ENCODE assay signal across 25 mouse cellular contexts in the genomic region with DNA sequence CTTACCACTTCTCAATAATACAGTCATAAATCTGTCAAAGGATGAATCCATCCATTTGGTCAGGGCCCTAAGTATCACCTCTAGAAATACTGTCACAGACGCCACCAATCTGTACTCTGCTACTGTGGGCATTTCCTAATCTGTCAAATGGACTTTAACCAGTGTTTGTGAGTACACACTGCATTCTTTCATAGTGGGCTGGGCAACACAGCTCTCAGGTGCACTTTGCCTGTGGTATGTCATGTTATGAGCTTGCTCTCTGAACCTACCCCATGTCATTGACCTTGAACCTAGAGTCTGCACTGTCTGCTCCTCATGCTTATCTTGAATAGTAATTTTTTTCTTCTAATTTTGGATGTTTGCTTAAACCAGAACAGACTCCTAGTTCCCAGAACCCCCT. TPM values are rescaled to one million over a fixed set of nuclear protein-coding genes. Genes with fewer than 3 reads are reported as not detected.
DNase-seq lines count a peak whose midpoint lies in the region; ATAC-seq and TF ChIP-seq lines count a peak whose summit lies in the region.
"Had no signal": no experiment of that assay in that cellular context is flagged by ENCODE, and none has a peak within 500 bp of the region (broad histone marks: within the 10 kb centered on the region; RNA-seq: fewer than 3 reads in every experiment).

No protein-coding gene starts in this region.

- no peaks in the 10 kb centered on the region for H3K27me3 ChIP-seq in kidney, adult 2 months (replicated peaks; ENCODE audit: control insufficient read depth, insufficient read depth, low read length)
- H3K27me3 ChIP-seq in kidney, embryonic 16.5 days (ENCODE audit: insufficient read depth, low read length), result no peaks in the 10 kb centered on the region
- H3K27me3 ChIP-seq in midbrain, embryonic 11.5 days (ENCODE audit: control insufficient read depth, insufficient read depth, low read length), result no peaks in the 10 kb centered on the region
- no peaks in the 10 kb centered on the region for H3K27me3 ChIP-seq in midbrain, embryonic 14.5 days (ENCODE audit: control insufficient read depth, insufficient read depth, low read length)
- no peaks in the 10 kb centered on the region for H3K27me3 ChIP-seq in liver, embryonic 15.5 days
- H3K27me3 ChIP-seq: embryonic facial prominence, embryonic 13.5 days; forebrain, embryonic 15.5 days; heart, embryonic 15.5 days; limb, embryonic 15.5 days; midbrain, embryonic 12.5 days; neural tube, embryonic 13.5 days had no signal

- WGBS in kidney, adult 2 months, result 51% methylated on average over 1 of the region's 1 CpGs
- WGBS in kidney, embryonic 16.5 days, result 48% methylated on average over 1 of the region's 1 CpGs
- 88% methylated on average over 1 of the region's 1 CpGs for WGBS in midbrain, embryonic 11.5 days
- WGBS in midbrain, embryonic 14.5 days, result 98% methylated on average over 1 of the region's 1 CpGs
- WGBS in liver, embryonic 15.5 days (ENCODE audit: insufficient replicate concordance), result 40% methylated on average over 1 of the region's 1 CpGs

- TF ChIP-seq CTCF in kidney, adult 2 months (conservative IDR thresholded peaks at IDR 0.05; ENCODE audit: insufficient read depth, insufficient read length, low read depth, low read length), result no peak

- no peak overlapping the region for H3K4me2 ChIP-seq in kidney, embryonic 16.5 days (replicated peaks; ENCODE audit: low read depth, low read length)
- no peak overlapping the region for H3K4me2 ChIP-seq in midbrain, embryonic 11.5 days
- no peak overlapping the region for H3K4me2 ChIP-seq in midbrain, embryonic 14.5 days (ENCODE audit: low read length)
- no peak overlapping the region for H3K4me2 ChIP-seq in liver, embryonic 15.5 days
- H3K4me2 ChIP-seq: embryonic facial prominence, embryonic 13.5 days; forebrain, embryonic 15.5 days; heart, embryonic 15.5 days; limb, embryonic 15.5 days; midbrain, embryonic 12.5 days; neural tube, embryonic 13.5 days had no signal

- H3K27ac ChIP-seq in kidney, adult 2 months (ENCODE audit: insufficient read depth, low read depth, low read length), result no peak overlapping the region
- no peak overlapping the region for H3K27ac ChIP-seq in kidney, embryonic 16.5 days (ENCODE audit: low read length)
- no peak overlapping the region for H3K27ac ChIP-seq in midbrain, embryonic 11.5 days (ENCODE audit: low read depth, low read length)
- no peak overlapping the region for H3K27ac ChIP-seq in midbrain, embryonic 14.5 days (replicated peaks; ENCODE audit: low read depth, low read length)
- H3K27ac ChIP-seq in liver, embryonic 15.5 days (replicated peaks), result no peak overlapping the region
- H3K27ac ChIP-seq: embryonic facial prominence, embryonic 13.5 days; forebrain, embryonic 10.5 days; forebrain, embryonic 15.5 days; heart, embryonic 10.5 days; layer of hippocampus, adult 2 months; limb, embryonic 10.5 days; limb, embryonic 15.5 days; midbrain, embryonic 12.5 days; neural tube, embryonic 13.5 days had no signal

- DNase-seq in kidney, adult 2 months, result peak; percentile 77
- DNase-seq in midbrain, embryonic 11.5 days (ENCODE audit: low spot score, missing footprints), result peak; percentile 10
- DNase-seq in midbrain, embryonic 14.5 days, result no peak
- DNase-seq in left cerebral cortex, adult 9 months (ENCODE audit: low spot score in 2 of 2), result no peak
- DNase-seq in cerebellum, postnatal 10 days, result no peak
- DNase-seq: adrenal gland, postnatal 10 days; cerebellum, adult 9-10 months; gastrocnemius, postnatal 25 days; heart, adult 11 months; kidney, postnatal 25 days; lung, postnatal 36 days had no signal

- no peaks in the 10 kb centered on the region for H3K9me3 ChIP-seq in kidney, embryonic 16.5 days (ENCODE audit: low read length)
- no peaks in the 10 kb centered on the region for H3K9me3 ChIP-seq in midbrain, embryonic 11.5 days (ENCODE audit: control insufficient read depth, low read length)
- H3K9me3 ChIP-seq in midbrain, embryonic 14.5 days (ENCODE audit: control insufficient read depth, low read length), result no peaks in the 10 kb centered on the region
- H3K9me3 ChIP-seq in liver, embryonic 15.5 days (replicated peaks), result no peaks in the 10 kb centered on the region
- H3K9me3 ChIP-seq: embryonic facial prominence, embryonic 13.5 days; forebrain, embryonic 10.5 days; forebrain, embryonic 15.5 days; heart, embryonic 10.5 days; heart, embryonic 15.5 days; limb, embryonic 10.5 days; limb, embryonic 15.5 days; midbrain, embryonic 12.5 days; neural tube, embryonic 13.5 days had no signal

- ATAC-seq in kidney, embryonic 16.5 days (ENCODE audit: low FRiP score, low TSS enrichment), result no peak
- ATAC-seq in midbrain, embryonic 11.5 days (ENCODE audit: low FRiP score), result no peak
- ATAC-seq in midbrain, embryonic 14.5 days (ENCODE audit: low FRiP score, low TSS enrichment), result no peak
- ATAC-seq in liver, embryonic 15.5 days (ENCODE audit: insufficient read depth), result peak; percentile 79
- ATAC-seq: forebrain, embryonic 15.5 days; hindbrain, embryonic 16.5 days had no signal

- H3K9ac ChIP-seq in kidney, embryonic 16.5 days (replicated peaks; ENCODE audit: low read length), result no peak overlapping the region
- no peak overlapping the region for H3K9ac ChIP-seq in midbrain, embryonic 11.5 days (ENCODE audit: low read length)
- no peak overlapping the region for H3K9ac ChIP-seq in midbrain, embryonic 14.5 days (replicated peaks; ENCODE audit: low read length)
- H3K9ac ChIP-seq in liver, embryonic 15.5 days, result no peak overlapping the region
- H3K9ac ChIP-seq: embryonic facial prominence, embryonic 13.5 days; forebrain, embryonic 15.5 days; heart, embryonic 15.5 days; limb, embryonic 15.5 days; midbrain, embryonic 12.5 days; neural tube, embryonic 13.5 days had no signal

- TF ChIP-seq POLR2A in kidney, adult 2 months (IDR thresholded peaks at IDR 0.05; ENCODE audit: low read depth, low read length), result no peak

- H3K4me1 ChIP-seq in kidney, adult 2 months (ENCODE audit: control insufficient read depth, insufficient read depth, low read length), result peaks cover 10% of the 10 kb centered on the region; the same call in 1 of the 2 replicates
- peaks cover 4% of the 10 kb centered on the region; the same call in 1 of the 2 replicates for H3K4me1 ChIP-seq in kidney, embryonic 16.5 days (ENCODE audit: insufficient read depth, low read length)
- H3K4me1 ChIP-seq in midbrain, embryonic 11.5 days (ENCODE audit: control insufficient read depth, insufficient read depth, low read length), result no peaks in the 10 kb centered on the region; the same call in 1 of the 2 replicates
- no peaks in the 10 kb centered on the region for H3K4me1 ChIP-seq in midbrain, embryonic 14.5 days (ENCODE audit: control insufficient read depth, insufficient read depth, low read length)
- H3K4me1 ChIP-seq in liver, embryonic 15.5 days (replicated peaks), result 0 out of 2 replicates have a peak, but pooled peaks cover 7% of the 10 kb centered on the region
- H3K4me1 ChIP-seq: forebrain, embryonic 15.5 days had no signal

- no peak overlapping the region for H3K4me3 ChIP-seq in kidney, adult 2 months (ENCODE audit: insufficient read depth, low read depth, low read length)
- no peak overlapping the region for H3K4me3 ChIP-seq in kidney, embryonic 16.5 days (ENCODE audit: low read length)
- no peak overlapping the region for H3K4me3 ChIP-seq in midbrain, embryonic 11.5 days (ENCODE audit: low read depth, low read length)
- no peak overlapping the region for H3K4me3 ChIP-seq in midbrain, embryonic 14.5 days (replicated peaks; ENCODE audit: low read depth, low read length)
- H3K4me3 ChIP-seq in liver, embryonic 15.5 days (replicated peaks), result no peak overlapping the region
- H3K4me3 ChIP-seq: embryonic facial prominence, embryonic 13.5 days; forebrain, embryonic 10.5 days; forebrain, embryonic 15.5 days; heart, embryonic 10.5 days; heart, embryonic 15.5 days; layer of hippocampus, adult 2 months; limb, embryonic 10.5 days; limb, embryonic 15.5 days; midbrain, embryonic 12.5 days; neural tube, embryonic 13.5 days had no signal

- H3K36me3 ChIP-seq in kidney, adult 2 months (ENCODE audit: control insufficient read depth, insufficient read depth, low read length), result no peaks in the 10 kb centered on the region
- H3K36me3 ChIP-seq in kidney, embryonic 16.5 days (ENCODE audit: insufficient read depth, low read length), result peaks cover 12% of the 10 kb centered on the region; the same call in 1 of the 2 replicates
- no peaks in the 10 kb centered on the region for H3K36me3 ChIP-seq in midbrain, embryonic 11.5 days (ENCODE audit: control insufficient read depth, insufficient read depth, low read length)
- H3K36me3 ChIP-seq in midbrain, embryonic 14.5 days (ENCODE audit: control insufficient read depth, insufficient read depth, low read length), result no peaks in the 10 kb centered on the region
- H3K36me3 ChIP-seq in liver, embryonic 15.5 days (replicated peaks), result no peaks in the 10 kb centered on the region
- H3K36me3 ChIP-seq: forebrain, embryonic 15.5 days; G1E; midbrain, embryonic 12.5 days; neural tube, embryonic 13.5 days had no signal

RNA-seq across cellular contexts. Expression of a gene that starts 54.2 kb away (rescaled TPM):
- polyA plus RNA-seq in kidney, adult 2 months (2012; rRNA removed), result 1.8 TPM in 2 replicates
- polyA plus RNA-seq in kidney, embryonic 16.5 days (2015; fragmentation: Nextera tagmentation; extraction: Ambion mirVana), result 0.94 and 1.1 TPM in 2 replicates
- 1.9 and 2.1 TPM in 2 replicates for polyA plus RNA-seq in midbrain, embryonic 11.5 days (2014; fragmentation: Nextera tagmentation; extraction: Ambion mirVana)
- polyA plus RNA-seq in midbrain, embryonic 14.5 days (2014; fragmentation: Nextera tagmentation; extraction: Ambion mirVana), result 5.9 and 6.4 TPM in 2 replicates
- 0.02 and 0.12 TPM in 2 replicates for polyA plus RNA-seq in liver, embryonic 15.5 days (2015; fragmentation: Nextera tagmentation; extraction: Ambion mirVana)
- polyA plus RNA-seq: G1E had no signal

Comparison
In these comparisons a context has a peak if more than half of its experiments do, and no peak if none do; other contexts are left out.
1. DNase-seq: peak in kidney, adult 2 months (single experiment) and midbrain, embryonic 11.5 days (single experiment); none in midbrain, embryonic 14.5 days (single experiment), left cerebral cortex, adult 9 months (0 of 2) and cerebellum, postnatal 10 days (0 of 2).